Mouse (Mus musculus): Measurements from ENCODE around the gene Prkar1a. TPM values are rescaled to one million over a fixed set of nuclear protein-coding genes. Genes with fewer than 3 reads are reported as not detected.
"Not testable (repeated sequence)": the region's sequence is repeated elsewhere in the genome, so short reads cannot be mapped to it uniquely, and the experiment has no call there.

Gene Prkar1a
- polyA plus RNA-seq, 1 experiment: 145 TPM

DNA sequence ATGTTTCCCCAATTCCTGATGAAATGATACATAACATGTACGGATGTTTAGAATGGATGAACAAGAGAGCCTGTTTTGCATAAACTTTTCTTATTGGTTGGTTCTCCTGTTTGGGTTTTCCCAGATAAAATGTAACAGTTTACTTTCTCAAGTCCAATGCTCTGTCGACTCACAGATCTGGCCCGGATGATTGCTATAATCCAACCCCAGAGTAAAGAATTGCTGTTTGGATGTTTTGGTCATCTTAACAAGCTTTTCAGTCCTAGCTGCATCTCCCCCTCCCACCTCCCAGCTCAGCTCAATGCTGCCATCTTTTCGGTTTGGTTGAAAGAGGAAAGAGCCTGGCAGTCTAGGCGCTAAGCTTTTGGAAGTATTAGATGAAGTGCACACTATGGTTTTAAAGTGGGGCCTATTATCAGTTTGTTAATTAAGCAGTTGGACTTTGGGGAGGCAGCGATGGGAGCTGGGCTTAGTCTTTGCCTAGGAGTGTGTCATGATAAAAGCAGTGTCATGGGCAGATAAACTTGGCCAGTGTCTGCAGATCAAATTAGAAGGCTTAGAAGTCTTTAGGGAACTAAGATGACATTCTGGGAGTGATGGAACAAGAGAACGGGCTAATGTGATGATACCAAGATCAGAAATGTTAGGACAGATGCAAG, 36.2 kb upstream of the Prkar1a start:
- Histone ChIP-seq H3K36me3 (ENCODE audit: control insufficient read depth, insufficient read depth, low read length) (no peaks in the 10 kb centered on the region), H3K27ac (ENCODE audit: control insufficient read depth, insufficient read depth, low read length) (no peak overlapping the region), H3K4me1 (replicated peaks; ENCODE audit: control insufficient read depth, insufficient read depth, low read length) (peaks cover 18% of the 10 kb centered on the region), H3K4me3 (ENCODE audit: control insufficient read depth, insufficient read depth, low read length) (no peak overlapping the region), H3K27me3 (ENCODE audit: control insufficient read depth, insufficient read depth, low read length) (no peaks in the 10 kb centered on the region)
- WGBS: 88% methylated on average over 7 of the region's 7 CpGs
- TF ChIP-seq CTCF (IDR thresholded peaks at IDR 0.05; ENCODE audit: borderline replicate concordance, control insufficient read depth, extremely low read depth, insufficient read depth, low read length, poor library complexity): no peak
- no peak for TF ChIP-seq POLR2A (IDR thresholded peaks at IDR 0.05; ENCODE audit: control insufficient read depth, extremely low read depth, insufficient read depth, low read length, poor library complexity)
- no peak for DNase-seq

DNA sequence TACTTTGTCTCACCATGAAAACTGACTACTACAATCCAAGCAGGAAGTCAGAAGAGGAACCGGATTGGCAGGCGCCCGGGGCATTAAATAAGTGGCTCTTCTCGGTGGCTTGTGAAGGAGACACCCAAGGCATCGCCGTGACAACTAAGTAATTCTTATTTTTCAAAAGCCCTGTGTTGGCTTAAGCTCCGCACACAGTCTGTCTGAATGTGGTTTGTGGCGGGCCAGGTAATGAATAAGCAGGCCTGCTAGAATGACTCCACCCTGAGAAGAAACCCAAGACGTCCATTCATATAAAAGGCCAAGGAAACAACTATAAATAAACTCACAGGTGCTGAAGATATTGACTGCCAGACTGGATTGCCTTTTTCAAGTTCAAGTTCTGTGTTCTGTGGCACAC, 33.9 kb upstream of the Prkar1a start:
- WGBS: 16% methylated on average over 9 of the region's 9 CpGs
- H3K4me3 ChIP-seq (ENCODE audit: control insufficient read depth, insufficient read depth, low read length): no peak overlapping the region
- TF ChIP-seq POLR2A (IDR thresholded peaks at IDR 0.05; ENCODE audit: control insufficient read depth, extremely low read depth, insufficient read depth, low read length, poor library complexity): no peak
- TF ChIP-seq CTCF (IDR thresholded peaks at IDR 0.05; ENCODE audit: borderline replicate concordance, control insufficient read depth, extremely low read depth, insufficient read depth, low read length, poor library complexity): no peak
- no peaks in the 10 kb centered on the region for H3K36me3 ChIP-seq (ENCODE audit: control insufficient read depth, insufficient read depth, low read length)
- no peak overlapping the region for H3K27ac ChIP-seq (ENCODE audit: control insufficient read depth, insufficient read depth, low read length)
- H3K27me3 ChIP-seq (ENCODE audit: control insufficient read depth, insufficient read depth, low read length): no peaks in the 10 kb centered on the region
- no peak for DNase-seq
- H3K4me1 ChIP-seq (replicated peaks; ENCODE audit: control insufficient read depth, insufficient read depth, low read length): peaks cover 16% of the 10 kb centered on the region

DNA sequence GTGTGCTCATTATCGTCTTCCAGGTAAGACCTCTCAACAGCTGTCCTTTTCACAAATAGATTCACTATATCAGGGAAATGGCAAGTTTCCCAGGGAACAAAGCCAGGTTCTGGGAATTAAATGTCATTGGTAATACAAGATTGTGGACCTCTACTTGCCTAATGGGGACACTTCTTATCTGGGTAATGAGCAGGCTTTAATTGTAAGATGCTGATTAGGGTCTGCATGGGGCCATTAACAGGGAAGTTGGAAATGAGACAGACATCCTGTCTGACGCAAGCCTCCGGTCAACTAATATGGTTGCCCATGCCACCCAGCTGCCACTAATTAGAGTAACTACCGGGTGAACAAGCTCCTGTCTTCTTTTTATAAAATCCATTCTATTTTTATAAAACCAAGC, 32.9 kb upstream of the Prkar1a start:
- Histone ChIP-seq H3K4me1 (replicated peaks; ENCODE audit: control insufficient read depth, insufficient read depth, low read length) (peaks cover 6% of the 10 kb centered on the region; the same call in 1 of the 2 replicates), H3K27ac (ENCODE audit: control insufficient read depth, insufficient read depth, low read length) (no peak overlapping the region), H3K27me3 (ENCODE audit: control insufficient read depth, insufficient read depth, low read length) (no peaks in the 10 kb centered on the region), H3K36me3 (ENCODE audit: control insufficient read depth, insufficient read depth, low read length) (no peaks in the 10 kb centered on the region), H3K4me3 (ENCODE audit: control insufficient read depth, insufficient read depth, low read length) (no peak overlapping the region)
- no peak for TF ChIP-seq POLR2A (IDR thresholded peaks at IDR 0.05; ENCODE audit: control insufficient read depth, extremely low read depth, insufficient read depth, low read length, poor library complexity)
- no peak for TF ChIP-seq CTCF (IDR thresholded peaks at IDR 0.05; ENCODE audit: borderline replicate concordance, control insufficient read depth, extremely low read depth, insufficient read depth, low read length, poor library complexity)
- 91% methylated on average over 4 of the region's 4 CpGs for WGBS
- DNase-seq: no peak

DNA sequence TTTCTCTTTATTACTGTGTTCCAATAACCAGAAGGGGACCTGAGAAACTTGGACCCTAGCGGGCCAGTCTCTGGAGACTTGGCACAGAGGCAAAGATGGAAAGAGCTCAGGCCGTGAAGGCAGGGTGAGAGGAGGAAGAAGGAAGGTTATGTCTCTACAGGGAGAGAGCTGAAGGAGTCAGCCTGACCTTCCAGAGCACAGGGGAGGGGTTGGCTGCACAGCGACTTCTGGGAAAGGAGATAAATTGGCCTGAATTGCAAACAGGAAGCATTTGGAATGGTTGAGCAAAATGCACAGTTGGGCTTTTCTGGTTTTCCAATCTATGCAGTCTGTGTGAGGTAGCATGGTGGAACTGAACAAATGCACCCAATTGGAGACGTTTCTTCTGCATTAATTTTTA, 32.4 kb upstream of the Prkar1a start:
- H3K27me3 ChIP-seq (ENCODE audit: control insufficient read depth, insufficient read depth, low read length): no peaks in the 10 kb centered on the region
- no peak overlapping the region for H3K4me3 ChIP-seq (ENCODE audit: control insufficient read depth, insufficient read depth, low read length)
- TF ChIP-seq CTCF (IDR thresholded peaks at IDR 0.05; ENCODE audit: borderline replicate concordance, control insufficient read depth, extremely low read depth, insufficient read depth, low read length, poor library complexity) (no peak), POLR2A (IDR thresholded peaks at IDR 0.05; ENCODE audit: control insufficient read depth, extremely low read depth, insufficient read depth, low read length, poor library complexity) (no peak)
- H3K27ac ChIP-seq (ENCODE audit: control insufficient read depth, insufficient read depth, low read length): no peak overlapping the region
- 91% methylated on average over 4 of the region's 4 CpGs for WGBS
- peaks cover 3% of the 10 kb centered on the region; the same call in 1 of the 2 replicates for H3K4me1 ChIP-seq (replicated peaks; ENCODE audit: control insufficient read depth, insufficient read depth, low read length)
- no peaks in the 10 kb centered on the region for H3K36me3 ChIP-seq (ENCODE audit: control insufficient read depth, insufficient read depth, low read length)
- no peak for DNase-seq

DNA sequence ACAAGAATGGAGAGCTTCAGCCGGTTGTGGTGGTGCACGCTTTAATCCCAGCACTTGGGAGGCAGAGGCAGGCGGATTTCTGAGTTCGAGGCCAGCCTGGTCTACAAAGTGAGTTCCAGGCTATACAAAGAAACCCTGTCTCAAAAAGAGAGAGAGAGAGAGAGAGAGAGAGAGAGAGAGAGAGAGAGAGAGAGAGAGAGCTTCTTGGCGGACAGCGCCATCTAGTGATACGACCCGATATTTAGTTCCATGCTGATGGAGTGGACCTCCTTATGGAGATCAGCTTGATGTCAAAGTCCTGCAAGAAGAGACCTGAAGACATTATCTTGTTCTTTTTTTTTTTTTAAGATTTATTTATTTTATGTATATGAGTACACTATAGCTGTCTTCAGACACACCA, 30.1 kb upstream of the Prkar1a start:
- 37% methylated on average over 8 of the region's 8 CpGs for WGBS
- not testable (repeated sequence) for H3K4me1 ChIP-seq (replicated peaks; ENCODE audit: control insufficient read depth, insufficient read depth, low read length)

DNA sequence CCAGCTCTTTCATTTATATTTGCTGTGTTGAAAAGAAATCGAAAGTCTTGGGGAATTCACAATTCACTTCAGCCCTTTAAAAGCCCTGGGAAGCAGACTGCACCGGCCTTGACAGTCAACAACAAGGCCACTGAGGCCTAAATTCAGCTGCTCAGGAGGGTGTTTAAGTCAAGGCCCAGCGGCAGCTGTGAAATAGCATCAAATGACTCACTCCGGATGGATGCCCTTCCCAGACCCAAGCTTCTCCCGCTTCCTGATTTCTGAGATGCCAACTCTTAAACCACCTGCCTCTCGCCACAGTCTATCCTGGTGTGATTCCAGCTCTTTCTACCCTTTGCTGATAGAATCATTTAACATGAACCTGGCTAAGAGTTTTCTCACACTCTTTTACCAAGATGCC, 28.8 kb upstream of the Prkar1a start:
- Histone ChIP-seq H3K27ac (ENCODE audit: control insufficient read depth, insufficient read depth, low read length) (no peak overlapping the region), H3K4me3 (ENCODE audit: control insufficient read depth, insufficient read depth, low read length) (no peak overlapping the region), H3K27me3 (ENCODE audit: control insufficient read depth, insufficient read depth, low read length) (no peaks in the 10 kb centered on the region), H3K4me1 (replicated peaks; ENCODE audit: control insufficient read depth, insufficient read depth, low read length) (peaks cover 4% of the 10 kb centered on the region), H3K36me3 (ENCODE audit: control insufficient read depth, insufficient read depth, low read length) (no peaks in the 10 kb centered on the region)
- WGBS: 95% methylated on average over 6 of the region's 6 CpGs
- no peak for DNase-seq
- TF ChIP-seq CTCF (IDR thresholded peaks at IDR 0.05; ENCODE audit: borderline replicate concordance, control insufficient read depth, extremely low read depth, insufficient read depth, low read length, poor library complexity) (no peak), POLR2A (IDR thresholded peaks at IDR 0.05; ENCODE audit: control insufficient read depth, extremely low read depth, insufficient read depth, low read length, poor library complexity) (no peak)

More for the DNA sequence above, 30.1 kb upstream of the Prkar1a start:
- DNase-seq: peak; percentile 59
- not testable (repeated sequence) for H3K27ac ChIP-seq (ENCODE audit: control insufficient read depth, insufficient read depth, low read length); H3K27me3 ChIP-seq (ENCODE audit: control insufficient read depth, insufficient read depth, low read length); H3K4me3 ChIP-seq (ENCODE audit: control insufficient read depth, insufficient read depth, low read length); H3K36me3 ChIP-seq (ENCODE audit: control insufficient read depth, insufficient read depth, low read length)

DNA sequence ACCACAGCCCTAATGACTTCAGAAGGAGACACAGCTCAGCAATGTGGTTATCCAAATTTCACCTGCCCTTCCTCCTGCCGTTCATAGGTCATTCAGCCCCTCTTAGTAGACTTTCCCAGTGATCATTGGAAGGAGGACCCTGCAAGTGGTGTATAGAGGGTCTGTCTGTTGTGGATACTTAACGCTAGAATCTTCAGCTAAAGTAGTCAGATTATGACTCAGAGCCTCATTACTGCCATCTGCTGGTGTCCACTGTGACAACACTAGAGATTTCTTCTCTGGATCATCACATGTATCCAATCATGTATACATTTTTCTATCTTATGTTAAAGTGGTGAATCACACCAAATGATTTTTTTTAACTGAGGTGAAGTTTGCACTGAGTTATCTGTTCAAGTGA, 28.0 kb upstream of the Prkar1a start:
- H3K4me1 ChIP-seq (replicated peaks; ENCODE audit: control insufficient read depth, insufficient read depth, low read length): peaks cover 4% of the 10 kb centered on the region
- DNase-seq: peak; percentile 56
- no peaks in the 10 kb centered on the region for H3K36me3 ChIP-seq (ENCODE audit: control insufficient read depth, insufficient read depth, low read length)
- no peak overlapping the region for H3K27ac ChIP-seq (ENCODE audit: control insufficient read depth, insufficient read depth, low read length)
- TF ChIP-seq POLR2A (IDR thresholded peaks at IDR 0.05; ENCODE audit: control insufficient read depth, extremely low read depth, insufficient read depth, low read length, poor library complexity) (no peak), CTCF (IDR thresholded peaks at IDR 0.05; ENCODE audit: borderline replicate concordance, control insufficient read depth, extremely low read depth, insufficient read depth, low read length, poor library complexity) (no peak)
- no peak overlapping the region for H3K4me3 ChIP-seq (ENCODE audit: control insufficient read depth, insufficient read depth, low read length)
- 9% methylated on average over 2 of the region's 2 CpGs for WGBS
- H3K27me3 ChIP-seq (ENCODE audit: control insufficient read depth, insufficient read depth, low read length): no peaks in the 10 kb centered on the region

Measured in thymus, adult 2 months (tissue).